Mouse (Mus musculus): ENCODE measurements around the gene Cblc. TPM values are rescaled to one million over a fixed set of nuclear protein-coding genes. Genes with fewer than 3 reads are reported as not detected.

Cblc gene
- polyA plus RNA-seq, 1 experiment, result 2.8 TPM

DNA sequence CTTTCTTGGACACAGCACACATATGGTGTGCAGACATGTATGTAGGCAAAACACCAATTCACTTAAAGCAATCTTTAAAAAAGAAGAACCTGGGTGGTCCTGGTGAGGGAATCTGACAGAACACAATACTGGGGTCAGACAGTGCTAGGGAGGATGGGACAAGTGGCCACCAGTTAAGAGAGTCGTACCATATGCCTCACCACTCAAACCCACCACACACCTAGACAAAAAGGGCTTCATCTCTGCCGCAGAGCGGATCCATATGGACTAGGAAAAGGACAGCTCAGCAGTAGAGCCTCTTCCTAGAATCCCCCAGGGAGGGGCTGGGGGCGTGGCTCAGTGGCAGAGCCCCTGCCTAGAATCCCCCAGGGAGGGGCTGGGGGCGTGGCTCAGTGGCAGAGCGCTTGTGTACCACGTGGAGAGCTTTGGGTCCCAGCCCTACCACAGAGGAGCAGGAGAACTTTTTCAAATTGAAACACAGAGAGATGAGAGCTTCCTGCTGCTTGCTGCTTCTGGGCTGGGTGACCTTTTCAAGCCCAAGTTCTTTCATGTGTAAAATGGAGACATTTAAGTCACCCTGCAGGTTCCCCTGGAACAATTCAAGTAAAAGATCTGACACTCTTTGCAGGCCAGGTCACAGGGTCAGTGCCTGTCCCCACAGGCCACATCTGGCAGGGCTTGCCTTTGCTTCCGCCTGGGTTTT is 55.1 kb downstream of the Cblc start:
- H3K27me3 ChIP-seq (ENCODE audit: control insufficient read depth, insufficient read depth, low read length), result no peaks in the 10 kb centered on the region
- DNase-seq, result no peak
- H3K36me3 ChIP-seq (ENCODE audit: control insufficient read depth, insufficient read depth, low read length), result no peaks in the 10 kb centered on the region
- no peaks in the 10 kb centered on the region; the same call in 1 of the 2 replicates for H3K4me1 ChIP-seq (replicated peaks; ENCODE audit: control insufficient read depth, insufficient read depth, low read length)
- 57% methylated on average over 8 of the region's 8 CpGs for WGBS
- H3K4me3 ChIP-seq (ENCODE audit: control insufficient read depth, insufficient read depth, low read length), result no peak overlapping the region
- TF ChIP-seq CTCF (IDR thresholded peaks at IDR 0.05; ENCODE audit: borderline replicate concordance, control insufficient read depth, extremely low read depth, insufficient read depth, low read length, poor library complexity), result no peak
- TF ChIP-seq POLR2A (IDR thresholded peaks at IDR 0.05; ENCODE audit: control insufficient read depth, extremely low read depth, insufficient read depth, low read length, poor library complexity), result no peak
- H3K27ac ChIP-seq (ENCODE audit: control insufficient read depth, insufficient read depth, low read length), result peak overlapping the region; percentile 54; the same call in 1 of the 2 replicates

DNA sequence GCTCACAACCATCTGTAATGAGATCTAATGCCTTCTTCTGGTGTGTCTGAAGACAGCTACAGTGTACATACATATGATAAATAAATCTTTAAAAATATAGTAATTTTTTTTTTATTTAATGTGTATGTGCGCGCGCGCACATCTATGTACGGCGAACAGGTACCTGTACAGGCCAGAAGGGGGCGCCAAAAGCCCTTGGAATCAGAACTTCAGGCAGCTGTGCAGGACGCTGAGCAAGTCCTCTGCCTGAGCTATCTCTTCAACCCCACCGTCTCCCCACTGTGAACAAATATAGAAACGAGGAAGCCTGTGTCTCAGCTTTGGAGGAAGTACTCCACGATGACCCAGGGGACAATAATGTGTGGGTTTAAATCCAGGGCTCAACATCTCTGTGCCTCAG is 56.3 kb downstream of the Cblc start:
- Histone ChIP-seq H3K4me3 (ENCODE audit: control insufficient read depth, insufficient read depth, low read length) (no peak overlapping the region), H3K4me1 (replicated peaks; ENCODE audit: control insufficient read depth, insufficient read depth, low read length) (no peaks in the 10 kb centered on the region; the same call in 1 of the 2 replicates), H3K27ac (ENCODE audit: control insufficient read depth, insufficient read depth, low read length) (no peak overlapping the region), H3K27me3 (ENCODE audit: control insufficient read depth, insufficient read depth, low read length) (no peaks in the 10 kb centered on the region), H3K36me3 (ENCODE audit: control insufficient read depth, insufficient read depth, low read length) (no peaks in the 10 kb centered on the region)
- WGBS, result 64% methylated on average over 11 of the region's 11 CpGs
- DNase-seq, result no peak
- TF ChIP-seq CTCF (IDR thresholded peaks at IDR 0.05; ENCODE audit: borderline replicate concordance, control insufficient read depth, extremely low read depth, insufficient read depth, low read length, poor library complexity), result no peak
- TF ChIP-seq POLR2A (IDR thresholded peaks at IDR 0.05; ENCODE audit: control insufficient read depth, extremely low read depth, insufficient read depth, low read length, poor library complexity), result no peak

DNA sequence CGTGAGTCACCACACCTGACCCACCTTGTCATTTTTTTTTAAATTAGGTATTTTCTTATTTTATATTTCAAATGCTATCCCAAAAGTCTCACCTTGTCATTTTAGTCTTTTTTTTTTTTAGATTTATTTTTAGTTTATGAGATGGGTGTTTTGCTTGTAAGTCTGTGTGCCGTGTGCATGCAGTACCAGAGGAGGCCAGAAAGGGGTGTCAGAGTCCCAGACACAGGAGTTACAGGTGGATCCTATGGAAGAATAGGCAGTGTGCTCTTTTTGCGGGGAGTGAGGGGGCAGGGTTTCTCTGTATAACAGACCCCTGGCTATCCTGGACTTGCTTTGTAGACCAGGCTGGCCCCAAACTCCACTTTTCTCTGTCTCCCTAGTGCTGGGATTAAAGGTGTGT is 57.8 kb downstream of the Cblc start:
- Histone ChIP-seq H3K27me3 (ENCODE audit: control insufficient read depth, insufficient read depth, low read length) (no peaks in the 10 kb centered on the region), H3K27ac (ENCODE audit: control insufficient read depth, insufficient read depth, low read length) (no peak overlapping the region), H3K4me1 (replicated peaks; ENCODE audit: control insufficient read depth, insufficient read depth, low read length) (no peaks in the 10 kb centered on the region; the same call in 1 of the 2 replicates), H3K36me3 (ENCODE audit: control insufficient read depth, insufficient read depth, low read length) (no peaks in the 10 kb centered on the region), H3K4me3 (ENCODE audit: control insufficient read depth, insufficient read depth, low read length) (no peak overlapping the region)
- DNase-seq, result no peak
- 92% methylated on average over 3 of the region's 3 CpGs for WGBS
- TF ChIP-seq CTCF (IDR thresholded peaks at IDR 0.05; ENCODE audit: borderline replicate concordance, control insufficient read depth, extremely low read depth, insufficient read depth, low read length, poor library complexity) (no peak), POLR2A (IDR thresholded peaks at IDR 0.05; ENCODE audit: control insufficient read depth, extremely low read depth, insufficient read depth, low read length, poor library complexity) (no peak)

DNA sequence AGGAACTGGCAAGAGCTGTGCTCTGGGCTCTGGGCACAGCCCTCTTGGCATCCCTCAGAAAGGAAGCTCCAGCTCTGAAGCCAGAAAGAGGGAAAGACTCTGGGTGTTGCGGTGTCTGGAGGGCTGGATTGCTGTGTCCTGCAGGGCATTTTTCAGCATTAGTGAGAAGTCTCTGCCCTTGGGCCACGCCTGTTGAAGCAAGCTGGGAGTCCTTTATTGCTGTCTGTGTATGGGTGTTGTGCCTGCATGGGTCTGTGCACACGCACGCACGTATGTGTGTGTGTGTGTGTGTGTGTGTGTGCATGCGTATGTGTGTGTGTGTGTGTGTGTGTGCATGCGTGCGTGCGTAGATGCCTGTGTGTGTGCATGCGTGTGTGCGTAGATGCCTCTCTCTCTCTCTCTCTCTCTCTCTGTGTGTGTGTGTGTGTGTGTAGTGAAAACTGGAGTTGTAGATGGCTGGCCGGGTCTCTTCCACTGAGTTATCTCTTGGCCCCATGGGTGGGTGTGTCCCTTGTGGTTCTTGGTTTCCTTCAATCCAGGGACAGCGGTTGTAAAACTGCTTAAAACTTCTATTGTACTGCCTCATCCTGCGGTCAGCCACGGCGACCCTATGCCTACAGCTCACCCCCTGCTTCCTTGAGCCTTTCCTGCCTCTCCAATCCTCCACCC is 60.1 kb downstream of the Cblc start:
- Histone ChIP-seq H3K4me3 (ENCODE audit: control insufficient read depth, insufficient read depth, low read length) (no peak overlapping the region), H3K27me3 (ENCODE audit: control insufficient read depth, insufficient read depth, low read length) (no peaks in the 10 kb centered on the region), H3K27ac (ENCODE audit: control insufficient read depth, insufficient read depth, low read length) (no peak overlapping the region), H3K36me3 (ENCODE audit: control insufficient read depth, insufficient read depth, low read length) (no peaks in the 10 kb centered on the region), H3K4me1 (replicated peaks; ENCODE audit: control insufficient read depth, insufficient read depth, low read length) (no peaks in the 10 kb centered on the region)
- 31% methylated on average over 16 of the region's 16 CpGs for WGBS
- TF ChIP-seq CTCF (IDR thresholded peaks at IDR 0.05; ENCODE audit: borderline replicate concordance, control insufficient read depth, extremely low read depth, insufficient read depth, low read length, poor library complexity), result no peak
- no peak for TF ChIP-seq POLR2A (IDR thresholded peaks at IDR 0.05; ENCODE audit: control insufficient read depth, extremely low read depth, insufficient read depth, low read length, poor library complexity)
- no peak for DNase-seq

DNA sequence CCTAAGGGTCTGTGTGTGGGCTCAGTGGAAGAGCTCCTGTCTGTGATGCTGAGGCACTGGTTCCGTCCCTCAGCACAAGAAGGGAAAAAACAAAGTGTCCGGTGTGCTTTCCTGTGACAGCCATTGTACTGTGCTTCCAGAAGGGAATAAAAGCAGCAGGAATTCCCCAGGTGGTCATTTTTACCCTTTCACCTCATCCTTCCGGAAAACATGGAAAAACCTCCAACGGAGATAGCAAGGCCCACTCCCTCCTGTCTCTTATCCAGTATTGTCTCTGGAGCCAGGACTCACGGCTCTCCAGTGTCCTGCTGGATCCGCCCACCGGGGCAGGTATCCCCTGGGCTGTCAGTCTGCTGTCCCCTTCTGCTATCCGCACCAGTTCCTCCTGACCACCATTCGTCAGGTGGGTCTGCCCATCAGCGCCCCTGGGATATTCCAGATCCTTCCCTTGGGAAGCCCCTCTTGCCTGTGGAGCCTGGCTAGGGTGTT is 62.4 kb downstream of the Cblc start:
- no peak for DNase-seq
- TF ChIP-seq POLR2A (IDR thresholded peaks at IDR 0.05; ENCODE audit: control insufficient read depth, extremely low read depth, insufficient read depth, low read length, poor library complexity) (no peak), CTCF (IDR thresholded peaks at IDR 0.05; ENCODE audit: borderline replicate concordance, control insufficient read depth, extremely low read depth, insufficient read depth, low read length, poor library complexity) (no peak)
- Histone ChIP-seq H3K27me3 (ENCODE audit: control insufficient read depth, insufficient read depth, low read length) (no peaks in the 10 kb centered on the region), H3K4me1 (replicated peaks; ENCODE audit: control insufficient read depth, insufficient read depth, low read length) (no peaks in the 10 kb centered on the region), H3K36me3 (ENCODE audit: control insufficient read depth, insufficient read depth, low read length) (no peaks in the 10 kb centered on the region), H3K4me3 (ENCODE audit: control insufficient read depth, insufficient read depth, low read length) (no peak overlapping the region), H3K27ac (ENCODE audit: control insufficient read depth, insufficient read depth, low read length) (no peak overlapping the region)
- 96% methylated on average over 10 of the region's 10 CpGs for WGBS

Other genes with a start within 250 kb of the Cblc start
- 130 and 137 TPM in 2 replicates for gene Ppp1r37, start 233.7 kb downstream of the Cblc start, polyA plus RNA-seq (2012; rRNA removed)
- gene Zfp296, start 219.5 kb downstream of the Cblc start, polyA plus RNA-seq (2012; rRNA removed), result 4.5 and 4.7 TPM in 2 replicates
- 121 and 130 TPM in 2 replicates for gene Gemin7, start 219.2 kb downstream of the Cblc start, polyA plus RNA-seq (2012; rRNA removed)
- gene Clasrp, start 192.3 kb downstream of the Cblc start, polyA plus RNA-seq (2012; rRNA removed), result 240 and 315 TPM in 2 replicates
- 66.9 and 75.6 TPM in 2 replicates for gene Relb, start 167.4 kb downstream of the Cblc start, polyA plus RNA-seq (2012; rRNA removed)
- 136 and 142 TPM in 2 replicates for gene Clptm1, start 131.8 kb downstream of the Cblc start, polyA plus RNA-seq (2012; rRNA removed)
- 6.7 and 7.1 TPM in 2 replicates for gene Apoc2, start 118.9 kb downstream of the Cblc start, polyA plus RNA-seq (2012; rRNA removed)
- not detected in 2 replicates for gene Gm44805, start 115.4 kb downstream of the Cblc start, polyA plus RNA-seq (2012; rRNA removed)
- gene Apoc4, start 115.3 kb downstream of the Cblc start, polyA plus RNA-seq (2012; rRNA removed), result 1.5 and 6.2 TPM in 2 replicates
- gene Apoc1, start 104.1 kb downstream of the Cblc start, polyA plus RNA-seq (2012; rRNA removed), result 24.8 and 38.0 TPM in 2 replicates
- gene Apoe, start 97.6 kb downstream of the Cblc start, polyA plus RNA-seq (2012; rRNA removed), result 1,583 and 2,086 TPM in 2 replicates
- gene Tomm40, start 81.4 kb downstream of the Cblc start, polyA plus RNA-seq (2012; rRNA removed), result 109 and 120 TPM in 2 replicates
- gene Nectin2, start 46.3 kb downstream of the Cblc start, polyA plus RNA-seq (2012; rRNA removed), result 10.0 and 11.4 TPM in 2 replicates
- gene Bcam, start 25.8 kb downstream of the Cblc start, polyA plus RNA-seq (2012; rRNA removed), result 36.4 and 55.5 TPM in 2 replicates
- 54.4 and 67.2 TPM in 2 replicates for gene Bcl3, start 26.0 kb upstream of the Cblc start, polyA plus RNA-seq (2012; rRNA removed)
- gene Gm19345, start 55.2 kb upstream of the Cblc start, polyA plus RNA-seq (2012; rRNA removed), result 0.36 and 0.57 TPM in 2 replicates
- gene Ceacam16, start 64.5 kb upstream of the Cblc start, polyA plus RNA-seq (2012; rRNA removed), result 3.3 and 3.9 TPM in 2 replicates
- 0.30 and 0.36 TPM in 2 replicates for gene Ceacam19, start 91.2 kb upstream of the Cblc start, polyA plus RNA-seq (2012; rRNA removed)
- gene Pvr, start 124.4 kb upstream of the Cblc start, polyA plus RNA-seq (2012; rRNA removed), result 74.9 and 82.4 TPM in 2 replicates
- 17.3 and 22.4 TPM in 2 replicates for gene Igsf23, start 153.9 kb upstream of the Cblc start, polyA plus RNA-seq (2012; rRNA removed)
- gene Ceacam20, start 168.6 kb upstream of the Cblc start, polyA plus RNA-seq (2012; rRNA removed), result 0.49 and 0.57 TPM in 2 replicates
- gene Nlrp9b, start 194.7 kb upstream of the Cblc start, polyA plus RNA-seq (2012; rRNA removed), result 0.03 TPM in 1 of 2 replicates, not detected in the other

All from thymus, adult 2 months (tissue).